Mouse (Mus musculus) heart, embryonic 11.5 days (tissue): ENCODE measurements around the gene Gm10639. TPM values are rescaled to one million over a fixed set of nuclear protein-coding genes. Genes with fewer than 3 reads are reported as not detected.

Experiments used
- polyA plus RNA-seq: library from polyadenylated mRNA; unstranded; fragments of >200 nt; fragmentation: Nextera tagmentation; extraction: Ambion mirVana; gene quantifications from 2 replicates; pipeline ENCODE4 v1.2.1, GENCODE M21; 2014

The Gm10639 gene
- polyA plus RNA-seq, 1 experiment from 2014 or later, result not detected

Other genes starting within 250 kb of the Gm10639 start
- not detected in 2 replicates for gene Gcm1, start 238.0 kb upstream of the Gm10639 start, polyA plus RNA-seq
- 37.0 and 38.0 TPM in 2 replicates for gene Fbxo9, start 180.9 kb upstream of the Gm10639 start, polyA plus RNA-seq
- 16.1 and 16.8 TPM in 2 replicates for gene Ick, start 180.7 kb upstream of the Gm10639 start, polyA plus RNA-seq
- 87.5 and 88.7 TPM in 2 replicates for gene Gsta4, start 107.1 kb upstream of the Gm10639 start, polyA plus RNA-seq
- gene Gsta1, start 59.3 kb upstream of the Gm10639 start, polyA plus RNA-seq, result not detected in 2 replicates
- not detected in 2 replicates for gene Gm3776, start 32.8 kb upstream of the Gm10639 start, polyA plus RNA-seq
- not detected in 2 replicates for gene Omt2a, start 24.9 kb downstream of the Gm10639 start, polyA plus RNA-seq
- not detected in 2 replicates for gene Omt2b, start 37.7 kb downstream of the Gm10639 start, polyA plus RNA-seq
- gene Gsta2, start 65.9 kb downstream of the Gm10639 start, polyA plus RNA-seq, result not detected in 2 replicates
- gene Dppa5a, start 78.3 kb downstream of the Gm10639 start, polyA plus RNA-seq, result not detected in 2 replicates
- 0.77 and 0.99 TPM in 2 replicates for gene Ooep, start 88.8 kb downstream of the Gm10639 start, polyA plus RNA-seq
- 0.32 TPM in 1 of 2 replicates, not detected in the other for gene Ddx43, start 105.9 kb downstream of the Gm10639 start, polyA plus RNA-seq
- gene Cgas, start 153.3 kb downstream of the Gm10639 start, polyA plus RNA-seq, result 0.44 and 0.72 TPM in 2 replicates
- gene Mto1, start 158.3 kb downstream of the Gm10639 start, polyA plus RNA-seq, result 27.6 and 28.2 TPM in 2 replicates
- 0.46 TPM in 1 of 2 replicates, not detected in the other for gene Gm17324, start 158.9 kb downstream of the Gm10639 start, polyA plus RNA-seq
- 3,731 and 3,838 TPM in 2 replicates for gene Eef1a1, start 199.2 kb downstream of the Gm10639 start, polyA plus RNA-seq